In the genomic region with DNA sequence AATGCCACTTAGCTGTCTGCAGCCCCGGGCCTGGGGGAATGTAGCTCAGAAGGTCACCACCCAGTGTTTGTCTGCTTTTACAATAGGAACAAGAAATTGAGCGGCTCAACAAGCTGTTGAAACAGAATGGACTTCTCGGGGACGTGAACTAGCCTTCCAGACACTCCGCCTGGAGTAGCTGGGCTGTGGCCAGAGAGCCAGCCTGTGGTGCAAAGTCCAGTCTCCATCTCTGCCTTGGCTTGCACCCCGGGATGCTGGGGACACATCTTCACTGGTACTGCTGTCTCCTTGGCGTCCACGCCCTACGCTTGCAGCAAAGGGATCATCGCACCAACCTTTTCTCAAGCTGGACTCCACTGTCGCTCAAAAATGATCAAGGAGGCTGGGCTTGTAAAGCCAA, we compare ENCODE assay signal across 22 mouse cellular contexts. TPM values are rescaled to one million over a fixed set of nuclear protein-coding genes. Genes with fewer than 3 reads are reported as not detected.
A peak's percentile ranks its signal among the peaks of the same experiment; 100 is the strongest.
DNase-seq lines count a peak whose midpoint lies in the region; ATAC-seq lines count a peak whose summit lies in the region.
"Had no signal": no experiment of that assay in that cellular context is flagged by ENCODE, and none has a peak within 500 bp of the region (broad histone marks: within the 10 kb centered on the region; RNA-seq: fewer than 3 reads in every experiment).

No protein-coding gene starts in this region.

- H3K4me3 ChIP-seq in kidney, embryonic 15.5 days (replicated peaks): no peak overlapping the region
- H3K4me3 ChIP-seq in forebrain, embryonic 14.5 days (ENCODE audit: low read depth, low read length): no peak overlapping the region
- H3K4me3 ChIP-seq: embryonic facial prominence, embryonic 13.5 days; erythroblast, embryonic 14.5 days; forebrain, embryonic 12.5 days; heart, embryonic 10.5 days; hindbrain, embryonic 15.5 days; midbrain, embryonic 15.5 days; myocyte; neural tube, embryonic 13.5 days had no signal

- H3K27ac ChIP-seq in kidney, embryonic 15.5 days: no peak overlapping the region
- no peak overlapping the region for H3K27ac ChIP-seq in forebrain, embryonic 14.5 days (ENCODE audit: low read depth, low read length)
- H3K27ac ChIP-seq: forebrain, embryonic 12.5 days; heart, embryonic 10.5 days; hindbrain, embryonic 15.5 days; midbrain, embryonic 15.5 days; neural tube, embryonic 13.5 days; stomach, postnatal 0 days had no signal

- WGBS in kidney, embryonic 15.5 days: 92% methylated on average over 11 of the region's 11 CpGs
- WGBS in forebrain, embryonic 14.5 days: 86% methylated on average over 11 of the region's 11 CpGs

- H3K4me1 ChIP-seq in kidney, embryonic 15.5 days: peaks cover 5% of the 10 kb centered on the region; the same call in 1 of the 2 replicates
- peaks cover 13% of the 10 kb centered on the region for H3K4me1 ChIP-seq in forebrain, embryonic 14.5 days (ENCODE audit: control insufficient read depth, insufficient read depth, low read length)

- peak; percentile 58 for DNase-seq in cerebellum, adult 18-20 months
- DNase-seq in kidney, adult 11 months: peak; percentile 62
- peak; percentile 52 to 57 for DNase-seq in cerebellum, postnatal 36 days
- peak; percentile 62 to 83 for DNase-seq in kidney, postnatal 36 days
- no peak for DNase-seq in forebrain, embryonic 14.5 days (ENCODE audit: low spot score)
- DNase-seq in gastrocnemius, postnatal 4 days (ENCODE audit: low spot score in 2 of 2): no peak
- DNase-seq: adrenal gland, postnatal 10 days; heart, postnatal 4 days; lung, postnatal 4 days; thymus, adult 2 months had no signal

- no peaks in the 10 kb centered on the region for H3K9me3 ChIP-seq in kidney, embryonic 15.5 days (replicated peaks)
- no peaks in the 10 kb centered on the region for H3K9me3 ChIP-seq in forebrain, embryonic 14.5 days (replicated peaks; ENCODE audit: control insufficient read depth, low read length)
- H3K9me3 ChIP-seq: embryonic facial prominence, embryonic 13.5 days; forebrain, embryonic 12.5 days; heart, embryonic 10.5 days; hindbrain, embryonic 15.5 days; midbrain, embryonic 15.5 days; neural tube, embryonic 13.5 days had no signal

- peaks cover 47% of the 10 kb centered on the region for H3K36me3 ChIP-seq in kidney, embryonic 15.5 days
- H3K36me3 ChIP-seq in forebrain, embryonic 14.5 days (ENCODE audit: control insufficient read depth, insufficient read depth, low read length): peaks cover 15% of the 10 kb centered on the region; the same call in 1 of the 2 replicates
- H3K36me3 ChIP-seq: hindbrain, embryonic 15.5 days had no signal

- no peak overlapping the region for H3K9ac ChIP-seq in kidney, embryonic 15.5 days
- no peak overlapping the region for H3K9ac ChIP-seq in forebrain, embryonic 14.5 days (ENCODE audit: low read length)
- H3K9ac ChIP-seq: embryonic facial prominence, embryonic 13.5 days; forebrain, embryonic 12.5 days; hindbrain, embryonic 15.5 days; midbrain, embryonic 15.5 days; neural tube, embryonic 13.5 days had no signal

- no peak for ATAC-seq in cerebellum, adult (ENCODE audit: insufficient number of reproducible peaks, low FRiP score, low TSS enrichment)
- ATAC-seq in kidney, embryonic 15.5 days (replicated peaks; ENCODE audit: low FRiP score): no peak
- no peak for ATAC-seq in forebrain, embryonic 14.5 days
- ATAC-seq: activated CD4-positive, CD25-positive, alpha-beta regulatory T cell, adult 4 months; midbrain, embryonic 15.5 days had no signal

- H3K4me2 ChIP-seq in kidney, embryonic 15.5 days: no peak overlapping the region
- H3K4me2 ChIP-seq in forebrain, embryonic 14.5 days (ENCODE audit: low read length): no peak overlapping the region
- H3K4me2 ChIP-seq: embryonic facial prominence, embryonic 13.5 days; forebrain, embryonic 12.5 days; hindbrain, embryonic 15.5 days; midbrain, embryonic 15.5 days; neural tube, embryonic 13.5 days had no signal

- no peaks in the 10 kb centered on the region for H3K27me3 ChIP-seq in kidney, embryonic 15.5 days
- H3K27me3 ChIP-seq in forebrain, embryonic 14.5 days (replicated peaks; ENCODE audit: control insufficient read depth, insufficient read depth, low read length): no peaks in the 10 kb centered on the region
- H3K27me3 ChIP-seq: embryonic facial prominence, embryonic 13.5 days; forebrain, embryonic 12.5 days; hindbrain, embryonic 15.5 days; midbrain, embryonic 15.5 days; neural tube, embryonic 13.5 days had no signal

RNA-seq across cellular contexts. Expression of a gene that starts 23.7 kb away (rescaled TPM):
- polyA plus RNA-seq in kidney, embryonic 15.5 days (2015; fragmentation: Nextera tagmentation; extraction: Ambion mirVana): 6.4 and 6.7 TPM in 2 replicates
- 3.5 and 3.6 TPM in 2 replicates for polyA plus RNA-seq in forebrain, embryonic 14.5 days (2014; fragmentation: Nextera tagmentation; extraction: Ambion mirVana)
- total RNA-seq in gastrocnemius, postnatal 4 days (2021): 1 to 10 TPM; 7.6 to 10.0 TPM

RNA-seq across cellular contexts. Expression of a gene that starts 33.9 kb away (rescaled TPM):
- 12.2 and 14.3 TPM in 2 replicates for polyA plus RNA-seq in kidney, embryonic 15.5 days (2015; fragmentation: Nextera tagmentation; extraction: Ambion mirVana)
- 1.3 and 2.4 TPM in 2 replicates for polyA plus RNA-seq in forebrain, embryonic 14.5 days (2014; fragmentation: Nextera tagmentation; extraction: Ambion mirVana)
- total RNA-seq in gastrocnemius, postnatal 4 days (2021): 1 to 10 TPM; 7.9 to 9.5 TPM

RNA-seq across cellular contexts. Expression of a gene that starts 43.6 kb away (rescaled TPM):
- 8.2 and 9.1 TPM in 2 replicates for polyA plus RNA-seq in kidney, embryonic 15.5 days (2015; fragmentation: Nextera tagmentation; extraction: Ambion mirVana)
- 5.2 and 5.9 TPM in 2 replicates for polyA plus RNA-seq in forebrain, embryonic 14.5 days (2014; fragmentation: Nextera tagmentation; extraction: Ambion mirVana)
- 10 to 100 TPM; 16.6 to 17.0 TPM for total RNA-seq in gastrocnemius, postnatal 4 days (2021)

Comparison
In these comparisons a context has a peak if more than half of its experiments do, and no peak if none do; other contexts are left out.
1. DNase-seq: peak in cerebellum, adult 18-20 months (2 of 2), kidney, adult 11 months (single experiment), cerebellum, postnatal 36 days (2 of 2) and kidney, postnatal 36 days (2 of 2); none in forebrain, embryonic 14.5 days (single experiment) and gastrocnemius, postnatal 4 days (0 of 2).